Mouse (Mus musculus) MEL (cell line): ENCODE measurements around the gene Sclt1.

ENCODE experiments used
- CTCF ChIP-seq, 3 experiments: IDR thresholded peaks in 2 of 3; conservative IDR thresholded peaks in 1 of 3; 2 replicates each; pipeline ENCODE4 v1.5.1; 2011 to 2012; ENCODE audit warnings: low read length in 3 of 3, low read depth in 2 of 3, mild to moderate bottlenecking in 2 of 3, improper control_type of control experiment in 1 of 3, inconsistent platforms in 1 of 3, mixed read lengths in 1 of 3, moderate library complexity in 1 of 3; ENCODE audit not compliant: control insufficient read depth in 1 of 3, insufficient read depth in 1 of 3, poor library complexity in 1 of 3, severe bottlenecking in 1 of 3
- ELF1 ChIP-seq: IDR thresholded peaks from 2 replicates; pipeline ENCODE4 v1.6.1; 2014; ENCODE audit warnings: low read depth, mild to moderate bottlenecking, inconsistent platforms, low read length, improper control_type of control experiment, moderate library complexity
- EP300 ChIP-seq, 2 experiments: IDR thresholded peaks; 2 replicates each; pipeline ENCODE4 v1.6.1; 2011; ENCODE audit warnings: improper control_type of control experiment in 2 of 2, low read length in 2 of 2, low read depth in 1 of 2, mild to moderate bottlenecking in 1 of 2
- GATA1 ChIP-seq: IDR thresholded peaks from 2 replicates; pipeline ENCODE4 v1.6.1; 2011; ENCODE audit warnings: low read depth, low read length, improper control_type of control experiment
- MYC ChIP-seq: IDR thresholded peaks from 2 replicates; pipeline ENCODE4 v1.6.1; 2011; ENCODE audit warnings: low read depth, mild to moderate bottlenecking, low read length, improper control_type of control experiment, moderate library complexity
- POLR2A ChIP-seq, 2 experiments: IDR thresholded peaks; 2 replicates each; pipeline ENCODE4 v1.6.1; 2011 to 2012; ENCODE audit warnings: low read length in 2 of 2, mild to moderate bottlenecking in 2 of 2, control low read depth in 1 of 2, improper control_type of control experiment in 1 of 2, low read depth in 1 of 2, moderate library complexity in 1 of 2; ENCODE audit not compliant: control insufficient read depth in 1 of 2, insufficient read depth in 1 of 2, poor library complexity in 1 of 2
- SIN3A ChIP-seq: IDR thresholded peaks from 2 replicates; pipeline ENCODE4 v1.6.1; 2012; ENCODE audit warnings: low read length, improper control_type of control experiment, inconsistent platforms
- SMC3 ChIP-seq: IDR thresholded peaks from 2 replicates; pipeline ENCODE4 v1.6.1; 2011; ENCODE audit warnings: low read depth, low read length, improper control_type of control experiment
- TAL1 ChIP-seq: IDR thresholded peaks from 2 replicates; pipeline ENCODE4 v1.6.1; 2012; ENCODE audit warnings: mild to moderate bottlenecking, inconsistent platforms, low read length, moderate library complexity, mixed read lengths
- TBP ChIP-seq: IDR thresholded peaks from 2 replicates; pipeline ENCODE4 v1.8.0; 2011; ENCODE audit warnings: low read depth, low read length, improper control_type of control experiment
- USF1 ChIP-seq: IDR thresholded peaks from 2 replicates; pipeline ENCODE4 v1.6.1; 2014; ENCODE audit warnings: low read depth, mild to moderate bottlenecking, inconsistent platforms, low read length, improper control_type of control experiment, moderate library complexity
- ZMIZ1 ChIP-seq: IDR thresholded peaks from 2 replicates; pipeline ENCODE4 v1.6.1; 2012; ENCODE audit warnings: low read depth, mild to moderate bottlenecking, inconsistent platforms, low read length, improper control_type of control experiment, moderate library complexity

DNA sequence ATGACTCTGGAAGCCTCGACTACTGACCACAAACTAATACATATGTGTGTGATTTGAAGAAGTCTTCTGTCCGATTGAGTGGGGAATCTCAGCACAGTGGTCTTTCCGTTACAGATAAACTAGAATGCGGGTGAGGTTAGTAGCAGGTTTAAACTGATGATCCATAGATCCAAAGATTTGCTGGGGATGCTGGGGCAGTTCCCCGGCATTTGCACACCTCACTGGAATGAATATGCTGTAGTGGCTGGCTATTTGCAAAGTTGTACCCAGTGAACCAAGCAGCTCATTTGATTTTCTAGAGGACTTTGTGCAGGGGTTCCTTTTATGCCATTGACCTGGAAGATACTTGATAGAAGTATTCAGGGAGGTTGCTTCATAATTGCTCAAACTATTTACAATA lies 133.2 kb downstream of the Sclt1 start:
- TF ChIP-seq EP300 (IDR thresholded peaks at IDR 0.05; ENCODE audit: low read depth in 1 of 2, low read length in 2 of 2) (no peak), CTCF (IDR thresholded peaks at IDR 0.05 in 2 of 3, conservative IDR thresholded peaks at IDR 0.05 in 1 of 3; ENCODE audit: control insufficient read depth in 1 of 3, insufficient read depth in 1 of 3, low read depth in 2 of 3, low read length in 3 of 3, poor library complexity in 1 of 3, severe bottlenecking in 1 of 3) (no peak), GATA1 (no peak), SMC3 (no peak), ELF1 (no peak), TBP (no peak), TAL1 (no peak), ZMIZ1 (no peak), MYC (no peak), SIN3A (no peak), POLR2A (IDR thresholded peaks at IDR 0.05; ENCODE audit: control insufficient read depth in 1 of 2, insufficient read depth in 1 of 2, low read depth in 1 of 2, low read length in 2 of 2, poor library complexity in 1 of 2) (no peak), USF1 (no peak)
